In the genomic region with DNA sequence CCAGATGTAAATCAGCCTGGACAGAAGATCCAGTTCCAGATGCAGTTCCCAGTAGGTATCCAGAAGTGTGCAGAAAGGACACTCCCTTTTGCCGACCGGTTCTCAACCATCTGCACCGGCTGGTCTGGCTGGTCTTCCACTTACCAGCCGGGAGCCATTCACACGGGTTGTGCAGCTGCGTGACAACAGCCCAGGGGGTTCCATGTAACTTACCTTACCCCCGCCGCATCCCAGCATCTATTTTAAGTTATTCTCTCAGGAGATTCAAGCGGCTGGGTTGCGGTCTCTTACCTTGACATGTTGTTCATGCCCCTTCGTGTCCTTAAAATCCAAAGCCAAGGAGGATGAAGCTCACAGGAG, we compare ENCODE assay signal across 8 mouse cellular contexts. TPM values are rescaled to one million over a fixed set of nuclear protein-coding genes. Genes with fewer than 3 reads are reported as not detected.
DNase-seq lines count a peak whose midpoint lies in the region; ATAC-seq and TF ChIP-seq lines count a peak whose summit lies in the region.

No protein-coding gene starts in this region.

- peak overlapping the region; percentile 42 for H3K4me3 ChIP-seq in kidney, postnatal 0 days (replicated peaks; ENCODE audit: low read depth, low read length)
- H3K4me3 ChIP-seq in forebrain, embryonic 10.5 days = peak overlapping the region; percentile 62
- H3K4me3 ChIP-seq in midbrain, postnatal 0 days (ENCODE audit: low read depth, low read length) = peak overlapping the region; percentile 72

- no peaks in the 10 kb centered on the region for H3K9me3 ChIP-seq in kidney, postnatal 0 days (replicated peaks; ENCODE audit: low read length)
- H3K9me3 ChIP-seq in forebrain, embryonic 10.5 days = no peaks in the 10 kb centered on the region
- no peaks in the 10 kb centered on the region for H3K9me3 ChIP-seq in midbrain, postnatal 0 days (ENCODE audit: low read length)

- H3K27ac ChIP-seq in kidney, postnatal 0 days = no peak overlapping the region
- H3K27ac ChIP-seq in forebrain, embryonic 10.5 days = no peak overlapping the region
- H3K27ac ChIP-seq in midbrain, postnatal 0 days (ENCODE audit: low read depth, low read length) = peak overlapping the region; percentile 51; the same call in 1 of the 2 replicates

- no peaks in the 10 kb centered on the region for H3K36me3 ChIP-seq in kidney, postnatal 0 days (ENCODE audit: insufficient read depth, low read length)
- H3K36me3 ChIP-seq in forebrain, embryonic 10.5 days (replicated peaks) = no peaks in the 10 kb centered on the region
- no peaks in the 10 kb centered on the region for H3K36me3 ChIP-seq in midbrain, postnatal 0 days (ENCODE audit: insufficient read depth, low read length)

- H3K27me3 ChIP-seq in kidney, postnatal 0 days (ENCODE audit: insufficient read depth, low read length) = peaks cover 43% of the 10 kb centered on the region
- peaks cover 63% of the 10 kb centered on the region for H3K27me3 ChIP-seq in forebrain, embryonic 10.5 days (ENCODE audit: poor library complexity, severe bottlenecking)
- H3K27me3 ChIP-seq in midbrain, postnatal 0 days (ENCODE audit: insufficient read depth, low read length) = 0 out of 2 replicates have a peak, but pooled peaks cover 6% of the 10 kb centered on the region

- H3K4me2 ChIP-seq in kidney, postnatal 0 days (ENCODE audit: low read length) = peak overlapping the region; percentile 80
- H3K4me2 ChIP-seq in midbrain, postnatal 0 days (ENCODE audit: low read depth, low read length, poor library complexity, severe bottlenecking) = peak overlapping the region; percentile 87

- no peak for TF ChIP-seq CTCF in kidney, postnatal 0 days (IDR thresholded peaks at IDR 0.05; ENCODE audit: low read depth)
- no peak for TF ChIP-seq CTCF in midbrain, postnatal 0 days (IDR thresholded peaks at IDR 0.05)

- under 1% methylated on average over 11 of the region's 11 CpGs for WGBS in kidney, postnatal 0 days
- under 1% methylated on average over 11 of the region's 11 CpGs for WGBS in forebrain, embryonic 10.5 days
- WGBS in midbrain, postnatal 0 days = 0% methylated on average over 11 of the region's 11 CpGs

- ATAC-seq in kidney, postnatal 0 days (replicated peaks; ENCODE audit: low FRiP score, low read depth) = peak; percentile 33; the same call in 1 of the 2 replicates
- ATAC-seq in midbrain, postnatal 0 days (ENCODE audit: low FRiP score) = peak; percentile 48
- no peak for ATAC-seq in inflammation-experienced regulatory T-cells, adult 6 months

- peaks cover 5% of the 10 kb centered on the region; the same call in 1 of the 2 replicates for H3K4me1 ChIP-seq in kidney, postnatal 0 days (replicated peaks; ENCODE audit: insufficient read depth, low read length)
- peaks cover 28% of the 10 kb centered on the region for H3K4me1 ChIP-seq in forebrain, embryonic 10.5 days
- peaks cover 3% of the 10 kb centered on the region; the same call in 1 of the 2 replicates for H3K4me1 ChIP-seq in midbrain, postnatal 0 days (ENCODE audit: insufficient read depth, low read length)

- no peak overlapping the region for H3K9ac ChIP-seq in kidney, postnatal 0 days (ENCODE audit: low read depth, low read length)
- peak overlapping the region; percentile 71 for H3K9ac ChIP-seq in midbrain, postnatal 0 days (replicated peaks; ENCODE audit: low read length, poor library complexity, severe bottlenecking)

- DNase-seq in kidney, postnatal 0 days (ENCODE audit: low spot score) = peak; percentile 4
- no peak for DNase-seq in kidney, postnatal 25 days
- no peak for DNase-seq in forebrain, embryonic 10.5 days (ENCODE audit: extremely low spot score, low spot score)
- peak; percentile 12 to 25 for DNase-seq in layer of hippocampus, adult 8-10 months (ENCODE audit: low spot score in 2 of 2)
- peak; percentile 32 for DNase-seq in midbrain, postnatal 0 days (ENCODE audit: low spot score)
- no peak for DNase-seq in testis, postnatal 10 days (ENCODE audit: low spot score)
- no peak for DNase-seq in cerebellum, adult 9-10 months

RNA-seq across cellular contexts. Expression of a gene that starts 0.8 kb away (rescaled TPM):
- 0.05 and 0.17 TPM in 2 replicates for polyA plus RNA-seq in kidney, postnatal 0 days (2015; fragmentation: Nextera tagmentation; extraction: Ambion mirVana)
- polyA plus RNA-seq in forebrain, embryonic 10.5 days (2016; fragmentation: Nextera tagmentation; extraction: Ambion mirVana) = 1.0 and 1.2 TPM in 2 replicates
- 10 to 100 TPM; 34.7 to 45.1 (median 39.0) TPM for total RNA-seq in layer of hippocampus, adult 8-10 months (2022)
- 51.6 and 59.8 TPM in 2 replicates for total RNA-seq in midbrain, postnatal 0 days (2014; rRNA removed)
- 51.7 and 59.7 TPM in 2 replicates for polyA plus RNA-seq in midbrain, postnatal 0 days (2015; fragmentation: Nextera tagmentation; extraction: Ambion mirVana)
- under 1 TPM in 1 of 3 experiments, not detected in 2; 0.09 TPM for polyA plus RNA-seq in inflammation-experienced regulatory T-cells, adult 6 months (2017; shearing (Covaris generic))

Comparison
In these comparisons a context has a peak if more than half of its experiments do, and no peak if none do; other contexts are left out.
1. DNase-seq: peak in kidney, postnatal 0 days (single experiment), layer of hippocampus, adult 8-10 months (2 of 2) and midbrain, postnatal 0 days (single experiment); none in kidney, postnatal 25 days (0 of 2), forebrain, embryonic 10.5 days (single experiment), testis, postnatal 10 days (single experiment) and cerebellum, adult 9-10 months (single experiment).
2. RNA of a gene that starts 0.8 kb away (polyA plus RNA-seq): 51.7 to 59.7 TPM in midbrain, postnatal 0 days; 1.0 to 1.2 TPM in forebrain, embryonic 10.5 days, 0.05 to 0.17 TPM in kidney, postnatal 0 days and 0.09 TPM in inflammation-experienced regulatory T-cells, adult 6 months; every median in the first group is over 10 times any median in the second.
3. Peak in every context shown above with its lines, with median percentiles within 50 percentile points of each other: H3K4me3 ChIP-seq.